Mouse (Mus musculus): Measurements from ENCODE around the gene AW549877. TPM values are rescaled to one million over a fixed set of nuclear protein-coding genes. Genes with fewer than 3 reads are reported as not detected.

The AW549877 gene
- polyA plus RNA-seq, 1 experiment from 2014 or later: 7.6 TPM

DNA sequence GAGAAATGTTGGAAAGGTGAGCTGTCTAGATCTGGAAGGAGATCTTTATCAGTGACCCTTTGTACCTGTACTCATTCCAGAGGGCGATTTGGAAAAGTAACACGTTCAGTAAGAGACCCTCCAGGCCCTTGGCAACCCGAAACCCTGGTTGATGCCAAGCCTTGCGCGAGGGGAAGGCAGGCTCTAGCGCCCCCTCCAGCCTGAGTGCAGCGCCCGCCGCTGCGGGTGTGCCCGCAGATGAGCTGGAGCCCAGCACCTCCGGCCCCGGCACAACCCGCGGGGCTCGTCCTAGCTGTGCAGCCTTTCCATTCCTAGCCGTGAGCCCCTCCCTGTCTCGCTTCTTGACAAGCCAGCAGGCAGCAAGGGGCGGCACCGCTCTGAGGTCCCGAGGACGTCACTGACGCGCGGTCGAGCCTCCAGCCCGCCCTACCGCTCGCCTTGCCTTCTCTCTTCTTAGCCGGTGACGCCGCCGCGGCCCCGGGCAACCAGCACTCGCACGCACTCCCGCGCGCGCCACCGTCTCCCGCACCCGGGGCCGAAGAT, 30.8 kb upstream of the AW549877 start, which contains the start of gene Oxct1:
Gene Oxct1 (plus strand): TSS at position 153 of the 543 bp plus-strand sequence.
- Histone ChIP-seq H3K9me3 (replicated peaks; ENCODE audit: control insufficient read depth, low read length) (no peaks in the 10 kb centered on the region), H3K4me2 (ENCODE audit: low read depth, low read length) (peak within 1 kb of the TSS; percentile 83), H3K27ac (ENCODE audit: low read length) (peak within 1 kb of the TSS; percentile 57), H3K4me3 (ENCODE audit: low read depth, low read length) (peak within 1 kb of the TSS; percentile 72), H3K36me3 (ENCODE audit: control insufficient read depth, insufficient read depth) (no peaks in the 10 kb centered on the region), H3K4me1 (ENCODE audit: control insufficient read depth, low read depth, low read length) (no peaks in the 10 kb centered on the region; the same call in none of the 2 replicates), H3K9ac (ENCODE audit: low read depth, low read length) (peak within 1 kb of the TSS; percentile 66), H3K27me3 (ENCODE audit: control insufficient read depth, insufficient read depth, low read depth, low read length) (peaks cover 4% of the 10 kb centered on the region; the same call in 1 of the 2 replicates)
- 1% methylated on average over 44 of the region's 45 CpGs for WGBS (ENCODE audit: insufficient replicate concordance)
- ATAC-seq (ENCODE audit: low read depth): peak; percentile 90

DNA sequence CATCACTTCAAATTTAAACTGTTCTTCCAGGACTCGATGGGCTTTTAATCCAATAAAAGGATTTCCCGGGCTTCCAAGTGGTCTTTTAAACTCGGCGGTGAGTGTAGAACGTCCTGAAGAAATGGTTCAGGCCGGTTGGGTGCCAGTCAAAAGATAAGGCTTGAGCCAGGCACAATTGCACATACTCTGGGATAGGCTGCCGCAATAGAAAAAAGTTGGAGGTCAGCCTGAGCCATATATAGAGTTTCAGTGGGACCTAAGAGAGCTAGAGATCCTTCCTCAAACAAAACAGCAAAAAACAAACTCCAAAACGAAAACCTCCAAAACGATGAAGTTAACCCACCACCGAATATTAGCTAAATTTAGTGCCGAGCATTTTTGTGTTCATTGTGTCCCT, 30.0 kb upstream of the AW549877 start:
- Histone ChIP-seq H3K4me3 (ENCODE audit: low read depth, low read length) (no peak overlapping the region), H3K27me3 (ENCODE audit: control insufficient read depth, insufficient read depth, low read depth, low read length) (peaks cover 4% of the 10 kb centered on the region; the same call in 1 of the 2 replicates), H3K9me3 (replicated peaks; ENCODE audit: control insufficient read depth, low read length) (no peaks in the 10 kb centered on the region), H3K4me2 (ENCODE audit: low read depth, low read length) (no peak overlapping the region), H3K9ac (ENCODE audit: low read depth, low read length) (no peak overlapping the region), H3K27ac (ENCODE audit: low read length) (no peak overlapping the region), H3K36me3 (ENCODE audit: control insufficient read depth, insufficient read depth) (no peaks in the 10 kb centered on the region), H3K4me1 (ENCODE audit: control insufficient read depth, low read depth, low read length) (no peaks in the 10 kb centered on the region; the same call in none of the 2 replicates)
- no peak for ATAC-seq (ENCODE audit: low read depth)
- WGBS (ENCODE audit: insufficient replicate concordance): 55% methylated on average over 11 of the region's 11 CpGs

DNA sequence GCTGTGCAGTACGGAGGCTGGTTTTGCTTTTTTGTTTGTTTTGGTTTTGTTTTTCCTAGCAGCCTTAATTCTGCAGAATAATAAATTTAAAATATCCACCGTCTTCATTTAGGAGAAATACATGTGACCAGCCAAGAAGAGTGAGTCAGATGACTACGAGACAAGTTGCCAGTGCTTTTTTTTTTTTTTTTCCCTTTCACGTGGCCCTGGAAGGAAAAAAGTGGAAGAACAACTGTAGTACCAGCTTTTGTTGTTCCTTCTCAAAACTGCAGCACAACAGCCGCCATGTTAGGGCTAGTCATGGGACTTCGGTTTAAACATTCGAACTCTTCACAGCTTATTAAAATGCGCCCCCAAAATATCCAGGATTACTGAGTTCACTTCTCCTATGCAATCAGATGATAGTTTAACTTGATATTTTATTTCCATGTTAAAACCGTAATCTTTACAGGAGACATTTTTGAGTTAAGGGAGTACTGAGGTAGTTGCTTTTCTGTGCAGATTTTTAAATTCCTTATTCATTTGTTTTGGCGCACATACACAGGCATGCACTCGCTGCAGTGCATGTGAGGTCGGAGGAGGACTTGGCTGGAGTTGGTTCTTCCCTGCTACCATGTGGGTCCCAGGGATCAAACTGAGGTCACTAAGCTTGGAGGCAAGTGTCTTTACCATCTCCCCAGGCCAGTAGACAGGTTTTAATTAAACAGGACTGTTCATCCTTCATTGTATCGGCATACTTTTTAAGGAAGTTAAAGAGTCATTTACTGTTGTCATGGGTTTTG, 29.4 kb upstream of the AW549877 start:
- H3K4me3 ChIP-seq (ENCODE audit: low read depth, low read length): no peak overlapping the region
- no peak overlapping the region for H3K4me2 ChIP-seq (ENCODE audit: low read depth, low read length)
- H3K9me3 ChIP-seq (replicated peaks; ENCODE audit: control insufficient read depth, low read length): no peaks in the 10 kb centered on the region
- H3K36me3 ChIP-seq (ENCODE audit: control insufficient read depth, insufficient read depth): no peaks in the 10 kb centered on the region
- H3K9ac ChIP-seq (ENCODE audit: low read depth, low read length): no peak overlapping the region
- H3K4me1 ChIP-seq (ENCODE audit: control insufficient read depth, low read depth, low read length): no peaks in the 10 kb centered on the region; the same call in none of the 2 replicates
- peaks cover 4% of the 10 kb centered on the region; the same call in 1 of the 2 replicates for H3K27me3 ChIP-seq (ENCODE audit: control insufficient read depth, insufficient read depth, low read depth, low read length)
- WGBS (ENCODE audit: insufficient replicate concordance): 76% methylated on average over 13 of the region's 13 CpGs
- no peak overlapping the region for H3K27ac ChIP-seq (ENCODE audit: low read length)
- ATAC-seq (ENCODE audit: low read depth): no peak

DNA sequence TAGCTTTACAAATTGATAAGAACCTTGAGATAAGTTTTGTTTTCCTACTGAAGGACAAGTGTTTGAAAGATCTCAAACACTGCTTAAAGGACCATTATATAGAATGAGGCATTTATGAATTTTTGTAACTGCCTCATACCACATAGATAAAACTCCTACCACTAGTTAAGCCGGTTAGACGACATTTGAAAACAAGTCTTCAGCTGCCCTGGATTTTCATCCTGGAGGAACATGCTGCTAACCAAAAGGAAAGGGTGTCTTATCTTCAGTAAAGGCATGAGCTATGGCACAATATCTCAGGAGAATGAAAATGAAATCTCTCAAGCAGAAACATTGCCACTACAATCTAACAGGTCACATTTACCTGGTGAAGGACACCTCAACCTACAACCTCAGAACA, 28.2 kb upstream of the AW549877 start:
- H3K36me3 ChIP-seq (ENCODE audit: control insufficient read depth, insufficient read depth): no peaks in the 10 kb centered on the region
- peaks cover 4% of the 10 kb centered on the region; the same call in 1 of the 2 replicates for H3K27me3 ChIP-seq (ENCODE audit: control insufficient read depth, insufficient read depth, low read depth, low read length)
- H3K4me2 ChIP-seq (ENCODE audit: low read depth, low read length): no peak overlapping the region
- WGBS (ENCODE audit: insufficient replicate concordance): 67% methylated on average over 2 of the region's 2 CpGs
- no peak overlapping the region for H3K27ac ChIP-seq (ENCODE audit: low read length)
- no peaks in the 10 kb centered on the region; the same call in none of the 2 replicates for H3K4me1 ChIP-seq (ENCODE audit: control insufficient read depth, low read depth, low read length)
- no peaks in the 10 kb centered on the region for H3K9me3 ChIP-seq (replicated peaks; ENCODE audit: control insufficient read depth, low read length)
- H3K4me3 ChIP-seq (ENCODE audit: low read depth, low read length): no peak overlapping the region
- no peak for ATAC-seq (ENCODE audit: low read depth)
- H3K9ac ChIP-seq (ENCODE audit: low read depth, low read length): no peak overlapping the region

DNA sequence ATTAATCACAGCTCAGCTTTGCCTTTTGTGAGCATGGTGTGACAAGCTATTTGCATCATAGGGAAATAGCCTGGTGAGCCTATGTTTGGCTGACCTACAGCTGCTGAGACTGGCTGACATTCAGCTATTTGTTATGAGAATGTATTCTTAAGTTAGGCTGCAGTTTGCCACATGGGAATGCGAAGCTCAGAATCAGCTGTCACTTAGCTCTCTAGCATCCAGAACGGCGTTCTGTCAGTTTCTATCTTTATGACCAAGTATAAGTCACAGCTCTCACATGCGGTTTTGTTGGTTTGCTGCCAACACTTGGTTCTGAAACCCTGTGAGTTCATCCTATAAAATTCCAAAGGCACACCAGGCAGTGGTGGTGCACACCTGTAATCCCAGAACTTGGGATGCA, 25.2 kb upstream of the AW549877 start:
- H3K36me3 ChIP-seq (ENCODE audit: control insufficient read depth, insufficient read depth): no peaks in the 10 kb centered on the region
- WGBS (ENCODE audit: insufficient replicate concordance): 67% methylated on average over 4 of the region's 4 CpGs
- H3K9me3 ChIP-seq (replicated peaks; ENCODE audit: control insufficient read depth, low read length): no peaks in the 10 kb centered on the region
- H3K4me1 ChIP-seq (ENCODE audit: control insufficient read depth, low read depth, low read length): no peaks in the 10 kb centered on the region; the same call in 1 of the 2 replicates
- no peak overlapping the region for H3K27ac ChIP-seq (ENCODE audit: low read length)
- ATAC-seq (ENCODE audit: low read depth): no peak
- no peak overlapping the region for H3K4me2 ChIP-seq (ENCODE audit: low read depth, low read length)
- H3K4me3 ChIP-seq (ENCODE audit: low read depth, low read length): no peak overlapping the region
- H3K27me3 ChIP-seq (ENCODE audit: control insufficient read depth, insufficient read depth, low read depth, low read length): no peaks in the 10 kb centered on the region
- no peak overlapping the region for H3K9ac ChIP-seq (ENCODE audit: low read depth, low read length)

DNA sequence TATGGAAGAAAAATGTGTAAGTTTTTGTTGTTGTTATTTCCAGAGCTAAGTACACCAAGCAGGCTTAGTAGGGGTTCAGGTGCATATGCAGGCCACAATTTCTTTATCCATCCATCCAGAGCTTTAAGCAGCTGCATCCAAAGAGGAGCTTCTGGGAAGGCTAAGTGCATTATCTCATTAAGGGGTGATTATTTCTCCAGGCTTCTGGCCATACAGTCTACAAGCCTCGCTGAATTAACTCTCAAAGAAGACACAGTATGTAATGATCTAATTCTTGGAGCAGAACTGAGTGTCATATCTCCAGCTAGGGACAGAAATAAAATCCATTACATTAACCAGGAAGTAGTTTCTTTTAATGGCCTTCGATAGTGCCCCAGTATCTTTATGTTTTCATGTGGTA, 18.3 kb upstream of the AW549877 start:
- ATAC-seq (ENCODE audit: low read depth): no peak
- no peaks in the 10 kb centered on the region for H3K36me3 ChIP-seq (ENCODE audit: control insufficient read depth, insufficient read depth)
- H3K9ac ChIP-seq (ENCODE audit: low read depth, low read length): no peak overlapping the region
- H3K27me3 ChIP-seq (ENCODE audit: control insufficient read depth, insufficient read depth, low read depth, low read length): no peaks in the 10 kb centered on the region
- H3K4me1 ChIP-seq (ENCODE audit: control insufficient read depth, low read depth, low read length): no peaks in the 10 kb centered on the region
- no peak overlapping the region for H3K4me2 ChIP-seq (ENCODE audit: low read depth, low read length)
- H3K27ac ChIP-seq (ENCODE audit: low read length): no peak overlapping the region
- no peaks in the 10 kb centered on the region for H3K9me3 ChIP-seq (replicated peaks; ENCODE audit: control insufficient read depth, low read length)
- 60% methylated on average over 2 of the region's 2 CpGs for WGBS (ENCODE audit: insufficient replicate concordance)
- H3K4me3 ChIP-seq (ENCODE audit: low read depth, low read length): no peak overlapping the region

DNA sequence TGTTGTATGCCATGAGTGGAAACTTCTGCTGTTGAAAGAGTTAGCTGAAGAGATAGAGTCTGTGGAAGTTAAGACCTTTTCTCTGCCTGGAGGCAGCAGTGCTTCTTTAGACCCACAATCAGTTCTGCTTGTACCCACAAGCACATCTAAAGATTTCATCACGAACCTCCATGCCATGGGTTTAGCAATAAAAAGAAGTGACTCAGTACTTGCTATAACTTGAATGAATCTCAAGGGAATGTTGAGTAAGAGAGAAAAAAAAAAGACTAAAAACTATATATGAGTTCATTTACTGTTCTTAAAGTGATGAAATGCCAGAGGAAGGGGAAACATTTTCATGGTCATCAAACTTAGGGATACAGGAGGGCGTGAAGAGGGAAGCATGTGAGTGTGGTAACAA, 5.0 kb upstream of the AW549877 start:
- Histone ChIP-seq H3K4me1 (ENCODE audit: control insufficient read depth, low read depth, low read length) (no peaks in the 10 kb centered on the region), H3K9ac (ENCODE audit: low read depth, low read length) (no peak overlapping the region), H3K36me3 (ENCODE audit: control insufficient read depth, insufficient read depth) (no peaks in the 10 kb centered on the region), H3K4me2 (ENCODE audit: low read depth, low read length) (no peak overlapping the region), H3K4me3 (ENCODE audit: low read depth, low read length) (no peak overlapping the region), H3K27me3 (ENCODE audit: control insufficient read depth, insufficient read depth, low read depth, low read length) (no peaks in the 10 kb centered on the region), H3K27ac (ENCODE audit: low read length) (no peak overlapping the region), H3K9me3 (replicated peaks; ENCODE audit: control insufficient read depth, low read length) (no peaks in the 10 kb centered on the region)
- no peak for ATAC-seq (ENCODE audit: low read depth)
- WGBS (ENCODE audit: insufficient replicate concordance): 46% methylated on average over 2 of the region's 2 CpGs

DNA sequence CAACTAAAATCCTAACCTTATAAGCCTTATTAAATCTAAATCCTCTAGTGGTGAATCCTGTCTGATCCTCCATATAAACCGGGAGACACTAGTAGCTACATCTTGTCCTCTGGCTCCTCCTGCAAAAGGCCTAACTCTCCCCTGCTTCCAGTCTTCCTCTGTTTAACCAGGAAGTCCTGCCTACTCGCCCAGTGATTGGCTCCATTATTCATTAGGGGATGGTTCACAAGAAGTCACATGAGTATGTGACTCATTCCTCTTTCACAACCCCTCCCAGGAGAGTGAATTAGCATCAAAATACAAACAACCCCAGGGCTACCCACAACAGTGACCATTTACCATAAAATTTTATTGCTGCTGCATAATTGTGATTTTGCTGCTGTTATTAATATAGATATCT, 3.6 kb upstream of the AW549877 start:
- no peaks in the 10 kb centered on the region for H3K36me3 ChIP-seq (ENCODE audit: control insufficient read depth, insufficient read depth)
- no peak for ATAC-seq (ENCODE audit: low read depth)
- H3K4me1 ChIP-seq (ENCODE audit: control insufficient read depth, low read depth, low read length): peaks cover 3% of the 10 kb centered on the region
- no peak overlapping the region for H3K4me2 ChIP-seq (ENCODE audit: low read depth, low read length)
- H3K4me3 ChIP-seq (ENCODE audit: low read depth, low read length): no peak overlapping the region
- WGBS (ENCODE audit: insufficient replicate concordance): 59% methylated on average over 2 of the region's 2 CpGs
- no peaks in the 10 kb centered on the region for H3K9me3 ChIP-seq (replicated peaks; ENCODE audit: control insufficient read depth, low read length)
- no peaks in the 10 kb centered on the region for H3K27me3 ChIP-seq (ENCODE audit: control insufficient read depth, insufficient read depth, low read depth, low read length)
- H3K27ac ChIP-seq (ENCODE audit: low read length): no peak overlapping the region
- H3K9ac ChIP-seq (ENCODE audit: low read depth, low read length): no peak overlapping the region
